Mouse (Mus musculus) erythroblast, embryonic 14.5 days (primary cell): ENCODE results near the gene Mical1.

ENCODE experiments used
- GATA1 ChIP-seq: IDR thresholded peaks from 2 replicates; pipeline ENCODE4 v1.6.1; 2012; ENCODE audit warnings: low read length, inconsistent platforms, mixed read lengths
- TAL1 ChIP-seq: IDR thresholded peaks from 3 replicates; pipeline ENCODE4 v1.6.1; 2012; ENCODE audit warnings: low read length, inconsistent platforms, mixed read lengths

- TF ChIP-seq GATA1: no peak
- no peak for TF ChIP-seq TAL1
Measured at GRCm38 (mm10) chr10:41473782-41474468, 2.2 kb upstream of the Mical1 start.
